In the genomic region with DNA sequence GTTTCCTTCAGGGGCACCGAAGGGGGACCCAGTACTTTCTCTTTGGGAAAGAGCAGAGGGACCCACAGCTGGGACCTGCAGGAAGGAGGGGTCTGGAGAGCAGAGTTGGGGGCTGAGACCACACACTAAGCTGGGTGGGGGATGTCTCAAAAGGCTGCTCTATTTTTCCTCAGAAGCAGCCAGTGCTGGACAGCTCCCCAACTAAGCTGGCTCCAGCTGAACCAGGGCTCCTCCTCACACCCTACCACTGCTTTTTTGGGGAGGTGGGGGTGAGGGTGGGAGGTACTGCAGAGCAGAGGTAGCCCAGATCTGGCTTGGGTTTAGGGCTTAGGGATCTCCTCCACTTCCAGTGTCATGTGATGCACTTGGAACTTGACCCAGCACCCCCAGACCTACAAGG, we compare ENCODE assay signal across 27 mouse cellular contexts. TPM values are rescaled to one million over a fixed set of nuclear protein-coding genes. Genes with fewer than 3 reads are reported as not detected.
DNase-seq lines count a peak whose midpoint lies in the region.
"Had no signal": no experiment of that assay in that cellular context is flagged by ENCODE, and none has a peak within 500 bp of the region (broad histone marks: within the 10 kb centered on the region; RNA-seq: fewer than 3 reads in every experiment).

No protein-coding gene starts in this region.

- 64% methylated on average over 1 of the region's 1 CpGs for WGBS in limb, embryonic 10.5 days

- H3K4me1 ChIP-seq in limb, embryonic 10.5 days, result peaks cover 51% of the 10 kb centered on the region

- no peaks in the 10 kb centered on the region for H3K27me3 ChIP-seq in limb, embryonic 10.5 days (ENCODE audit: low read depth, poor library complexity, severe bottlenecking)
- H3K27me3 ChIP-seq: forebrain, embryonic 15.5 days had no signal

- H3K9me3 ChIP-seq in limb, embryonic 10.5 days (replicated peaks), result no peaks in the 10 kb centered on the region
- H3K9me3 ChIP-seq: embryonic facial prominence, embryonic 15.5 days; forebrain, embryonic 15.5 days; heart, embryonic 13.5 days; liver, embryonic 12.5 days had no signal

- H3K36me3 ChIP-seq in limb, embryonic 10.5 days, result no peaks in the 10 kb centered on the region
- H3K36me3 ChIP-seq: embryonic facial prominence, embryonic 15.5 days; forebrain, embryonic 15.5 days; heart, embryonic 13.5 days; liver, embryonic 12.5 days had no signal

- no peak overlapping the region for H3K27ac ChIP-seq in limb, embryonic 10.5 days
- H3K27ac ChIP-seq: embryonic facial prominence, embryonic 15.5 days; forebrain, embryonic 15.5 days; gastrocnemius, adult 2 months; heart, embryonic 13.5 days; hindbrain, embryonic 14.5 days; layer of hippocampus, adult 2 months; liver, embryonic 12.5 days; macrophage; stomach, postnatal 0 days had no signal

- H3K4me3 ChIP-seq in limb, embryonic 10.5 days, result no peak overlapping the region
- H3K4me3 ChIP-seq: embryonic facial prominence, embryonic 15.5 days; forebrain, embryonic 15.5 days; gastrocnemius, adult 2 months; heart, embryonic 13.5 days; layer of hippocampus, adult 2 months; liver, embryonic 12.5 days had no signal

- peak; percentile 27 for DNase-seq in thymus, postnatal 0 days (ENCODE audit: low spot score)
- no peak for DNase-seq in thymus, adult 18-20 months
- DNase-seq in ES-CJ7 (ENCODE audit: low read depth, low spot score) (peak; percentile 37), ZHBTc4 (ENCODE audit: low read depth, low spot score) (peak; percentile 30), MN1 (ENCODE audit: low spot score) (no peak)
- DNase-seq in limb, embryonic 10.5 days (ENCODE audit: low spot score), result peak; percentile 40
- DNase-seq in retina, embryonic 14.5 days (ENCODE audit: low spot score), result no peak
- DNase-seq: adrenal gland, postnatal 10 days; cerebellum, adult 11 months; cerebellum, adult 9-10 months; cerebellum, postnatal 36 days; gastrocnemius, adult 2 months; gastrocnemius, postnatal 36 days; heart, adult 18-20 months; heart, postnatal 10 days; kidney, postnatal 36 days; liver, postnatal 0 days; midbrain, embryonic 14.5 days; right cerebral cortex, postnatal 4 days had no signal

RNA-seq across cellular contexts. Expression of a gene that starts 6.0 kb away (rescaled TPM):
- polyA plus RNA-seq in thymus, postnatal 0 days (2015; fragmentation: Nextera tagmentation; extraction: Ambion mirVana), result 2.6 and 2.7 TPM in 2 replicates
- polyA plus RNA-seq in limb, embryonic 10.5 days (2016; fragmentation: Nextera tagmentation; extraction: Ambion mirVana), result 14.4 and 17.7 TPM in 2 replicates

RNA-seq across cellular contexts. Expression of a gene that starts 41.6 kb away (rescaled TPM):
- 60.0 and 65.9 TPM in 2 replicates for polyA plus RNA-seq in thymus, postnatal 0 days (2015; fragmentation: Nextera tagmentation; extraction: Ambion mirVana)
- polyA plus RNA-seq in limb, embryonic 10.5 days (2016; fragmentation: Nextera tagmentation; extraction: Ambion mirVana), result 66.0 and 75.4 TPM in 2 replicates

Comparison
In these comparisons a context has a peak if more than half of its experiments do, and no peak if none do; other contexts are left out.
1. DNase-seq: peak in thymus, postnatal 0 days (single experiment), ES-CJ7 (single experiment), ZHBTc4 (single experiment) and limb, embryonic 10.5 days (single experiment); none in thymus, adult 18-20 months (0 of 2), retina, embryonic 14.5 days (single experiment) and MN1 (single experiment).